Mouse (Mus musculus) forebrain, postnatal 0 days (tissue): ENCODE measurements around the gene Kiss1r. TPM values are rescaled to one million over a fixed set of nuclear protein-coding genes. Genes with fewer than 3 reads are reported as not detected.
A peak's percentile ranks its signal among the peaks of the same experiment; 100 is the strongest.
"Not testable (repeated sequence)": the region's sequence is repeated elsewhere in the genome, so short reads cannot be mapped to it uniquely, and the experiment has no call there.

Source experiments
- ATAC-seq: fragments of 200-750 bp; cut with Nextera tagmentation; 2 replicates; pipeline ENCODE4 v1.8.0; 2017; ENCODE audit warnings: mild to moderate bottlenecking, moderate library complexity
- DNase-seq: peaks from one replicate; pipeline ENCODE4 v3.0.0-alpha.2; 2015
- H3K27ac ChIP-seq: fragments of 300-500 bp; sonication (generic); 2 replicates; pipeline ENCODE4 v1.5.1; 2014; ENCODE audit warnings: low read depth, mild to moderate bottlenecking, antibody characterized with exemption, low read length, moderate library complexity, mixed read lengths
- H3K27me3 ChIP-seq: fragments of 300-500 bp; sonication (generic); 2 replicates; pipeline ENCODE4 v1.6.1; 2014; ENCODE audit warnings: mild to moderate bottlenecking, low read length, mixed read lengths; ENCODE audit not compliant: insufficient read depth
- H3K36me3 ChIP-seq: fragments of 300-500 bp; sonication (generic); 2 replicates; pipeline ENCODE4 v1.6.1; 2014; ENCODE audit warnings: mild to moderate bottlenecking, moderate library complexity; ENCODE audit not compliant: insufficient read depth
- H3K4me1 ChIP-seq: fragments of 300-500 bp; sonication (generic); 2 replicates; pipeline ENCODE4 v1.6.1; 2014; ENCODE audit warnings: antibody characterized with exemption; ENCODE audit not compliant: insufficient read depth
- H3K4me2 ChIP-seq: fragments of 300-500 bp; sonication (generic); 2 replicates; pipeline ENCODE4 v1.6.1; 2014; ENCODE audit warnings: low read depth, mild to moderate bottlenecking, moderate library complexity
- H3K4me3 ChIP-seq: fragments of 300-500 bp; sonication (generic); 2 replicates; pipeline ENCODE4 v1.5.1; 2014; ENCODE audit warnings: low read depth, low read length, mixed read lengths
- H3K9ac ChIP-seq: fragments of 300-500 bp; sonication (generic); 2 replicates; pipeline ENCODE4 v1.6.1; 2014; ENCODE audit warnings: mild to moderate bottlenecking
- H3K9me3 ChIP-seq: fragments of 300-500 bp; sonication (generic); 2 replicates; pipeline ENCODE4 v1.6.1; 2016; ENCODE audit warnings: low read length
- CTCF ChIP-seq: sonication (generic); IDR thresholded peaks from 2 replicates; pipeline ENCODE4 v1.5.1; 2016; ENCODE audit warnings: antibody characterized with exemption, control low read depth, low read depth
- WGBS: fragments of 180-500 bp; shearing (Covaris S2); extraction: QIAGEN DNeasy Blood & Tissue Kit; methylation state at CpG from one replicate; pipeline ENCODE4 v1.1.7; 2014; 5-methylcytosine and 5-hydroxymethylcytosine counted together
- polyA plus RNA-seq: library from polyadenylated mRNA; unstranded; fragments of >200 nt; fragmentation: Nextera tagmentation; extraction: Ambion mirVana; gene quantifications from 2 replicates; pipeline ENCODE4 v1.2.1, GENCODE M21; 2015
- total RNA-seq: library from RNA; depleted of rRNA; stranded (reverse); fragments of >200 nt; gene quantifications from 2 replicates; pipeline ENCODE4 v1.2.3, GENCODE M21; 2014

Kiss1r gene
- total and polyA plus RNA-seq, 2 experiments from 2014 or later: 3.4 to 5.4 TPM

GRCm38 (mm10) chr10:79955691-79956090 lies 38.9 kb downstream of the Kiss1r start:
- Histone ChIP-seq H3K4me2 (no peak overlapping the region), H3K9ac (no peak overlapping the region), H3K4me3 (no peak overlapping the region), H3K27ac (no peak overlapping the region), H3K9me3 (no peaks in the 10 kb centered on the region), H3K27me3 (no peaks in the 10 kb centered on the region), H3K36me3 (peaks cover 11% of the 10 kb centered on the region; the same call in 1 of the 2 replicates), H3K4me1 (no peaks in the 10 kb centered on the region)
- no peak for TF ChIP-seq CTCF
- ATAC-seq: no peak
- 79% methylated on average over 9 of the region's 9 CpGs for WGBS
- DNase-seq: no peak

- no peak overlapping the region for H3K4me3 ChIP-seq
- H3K9ac ChIP-seq: no peak overlapping the region
- WGBS: 27% methylated on average over 4 of the region's 4 CpGs
- H3K4me1 ChIP-seq: no peaks in the 10 kb centered on the region
- H3K4me2 ChIP-seq: no peak overlapping the region
- peaks cover 8% of the 10 kb centered on the region; the same call in 1 of the 2 replicates for H3K36me3 ChIP-seq
- no peak overlapping the region for H3K27ac ChIP-seq
- DNase-seq (no peak), ATAC-seq (no peak)
- H3K9me3 ChIP-seq: no peaks in the 10 kb centered on the region
- TF ChIP-seq CTCF: no peak
- H3K27me3 ChIP-seq: no peaks in the 10 kb centered on the region
Observed at GRCm38 (mm10) chr10:79956643-79957154, 39.9 kb downstream of the Kiss1r start.

- Histone ChIP-seq H3K9ac (no peak overlapping the region), H3K36me3 (peaks cover 17% of the 10 kb centered on the region; the same call in 1 of the 2 replicates), H3K27ac (no peak overlapping the region), H3K4me1 (no peaks in the 10 kb centered on the region), H3K27me3 (no peaks in the 10 kb centered on the region), H3K4me2 (no peak overlapping the region), H3K9me3 (no peaks in the 10 kb centered on the region), H3K4me3 (no peak overlapping the region)
- peak; percentile 55 for DNase-seq
- no peak for ATAC-seq
- TF ChIP-seq CTCF: peak; percentile 81
- 15% methylated on average over 21 of the region's 21 CpGs for WGBS
Observed at GRCm38 (mm10) chr10:79958140-79958816, 41.5 kb downstream of the Kiss1r start.

GRCm38 (mm10) chr10:79959412-79959811 lies 42.6 kb downstream of the Kiss1r start:
- 32% methylated on average over 10 of the region's 10 CpGs for WGBS
- not testable (repeated sequence) for H3K27ac ChIP-seq, H3K27me3 ChIP-seq, H3K9ac ChIP-seq, ATAC-seq, H3K4me1 ChIP-seq, H3K9me3 ChIP-seq, DNase-seq
- H3K4me3 ChIP-seq: peak overlapping the region; percentile 79
- peak overlapping the region; percentile 86 for H3K4me2 ChIP-seq
- peaks cover 25% of the 10 kb centered on the region for H3K36me3 ChIP-seq

GRCm38 (mm10) chr10:79959847-79960601 lies 43.3 kb downstream of the Kiss1r start, which contains the start of gene Wdr18:
Gene Wdr18 (plus strand): TSS chr10:79960152.
- H3K9me3 ChIP-seq: no peaks in the 10 kb centered on the region
- peak within 1 kb of the TSS; percentile 86 for H3K4me2 ChIP-seq
- H3K9ac ChIP-seq: peak within 1 kb of the TSS; percentile 84
- no peaks in the 10 kb centered on the region for H3K27me3 ChIP-seq
- ATAC-seq: peak; percentile 97
- H3K27ac ChIP-seq: peak within 1 kb of the TSS; percentile 69
- H3K4me3 ChIP-seq: peak within 1 kb of the TSS; percentile 79
- peak; percentile 100 for DNase-seq
- TF ChIP-seq CTCF: peak; percentile 99
- 1% methylated on average over 61 of the region's 61 CpGs for WGBS
- no peaks in the 10 kb centered on the region for H3K4me1 ChIP-seq
- H3K36me3 ChIP-seq: peaks cover 31% of the 10 kb centered on the region

- Histone ChIP-seq H3K4me1 (no peaks in the 10 kb centered on the region), H3K27ac (no peak overlapping the region), H3K4me2 (peak overlapping the region; percentile 86), H3K9me3 (no peaks in the 10 kb centered on the region), H3K36me3 (peaks cover 39% of the 10 kb centered on the region), H3K9ac (peak overlapping the region; percentile 84), H3K27me3 (no peaks in the 10 kb centered on the region), H3K4me3 (peak overlapping the region; percentile 79)
- TF ChIP-seq CTCF: no peak
- no peak for DNase-seq
- WGBS: 17% methylated on average over 10 of the region's 10 CpGs
- no peak for ATAC-seq
Observed at GRCm38 (mm10) chr10:79960671-79961294, 44.0 kb downstream of the Kiss1r start.
